Mouse (Mus musculus) kidney, adult 2 months (tissue): ENCODE results near the gene Pbld2.

Source experiments
- CTCF ChIP-seq: fragments of 200-500 bp; conservative IDR thresholded peaks from 2 replicates; pipeline ENCODE4 v1.5.1; 2011; ENCODE audit warnings: low read depth, mild to moderate bottlenecking, control low read depth, low read length, moderate library complexity, mixed read lengths; ENCODE audit not compliant: insufficient read depth, insufficient read length
- POLR2A ChIP-seq: fragments of 200-500 bp; IDR thresholded peaks from one replicate; pipeline ENCODE4 v1.6.1; 2011; ENCODE audit warnings: low read depth, low read length, control low read depth

- no peak for TF ChIP-seq CTCF
- no peak for TF ChIP-seq POLR2A
Measured at GRCm38 (mm10) chr10:63062696-63063095, 38.6 kb downstream of the Pbld2 start.
